Mouse (Mus musculus): ENCODE measurements around the gene Usb1.

DNA sequence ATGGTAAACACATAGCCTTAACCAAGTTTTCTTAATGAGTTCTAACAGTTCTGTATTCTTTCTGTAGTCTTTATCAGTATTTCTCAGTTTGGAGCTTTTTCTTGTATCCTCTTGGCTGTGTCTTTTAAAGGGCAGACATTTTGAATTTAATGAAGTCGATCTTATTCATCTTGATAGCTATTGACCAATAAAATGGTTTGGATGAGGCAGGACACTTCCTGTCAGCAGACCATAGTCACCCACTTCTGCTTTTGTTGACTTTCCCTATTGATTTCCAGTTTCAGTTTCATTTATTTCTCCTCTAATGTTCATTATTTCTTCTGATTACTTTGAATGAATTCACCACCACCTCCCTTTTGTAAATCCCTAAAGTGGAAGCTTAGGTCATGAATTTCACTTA is 3.6 kb downstream of the Usb1 start:
- TF ChIP-seq CTCF (IDR thresholded peaks at IDR 0.05; ENCODE audit: low read depth) (no peak), EP300 (IDR thresholded peaks at IDR 0.05; ENCODE audit: low read depth) (no peak)

Measured in liver, postnatal 0 days (tissue).